Mouse (Mus musculus) thymus, adult 18-20 months (tissue): Measurements from ENCODE around the gene Mks1.

Experiments used
- DNase-seq, 2 experiments: peaks; one replicate each; pipeline ENCODE4 v3.0.0; 2022; ENCODE audit warnings: mixed read lengths in 2 of 2

Gene Mks1

DNA sequence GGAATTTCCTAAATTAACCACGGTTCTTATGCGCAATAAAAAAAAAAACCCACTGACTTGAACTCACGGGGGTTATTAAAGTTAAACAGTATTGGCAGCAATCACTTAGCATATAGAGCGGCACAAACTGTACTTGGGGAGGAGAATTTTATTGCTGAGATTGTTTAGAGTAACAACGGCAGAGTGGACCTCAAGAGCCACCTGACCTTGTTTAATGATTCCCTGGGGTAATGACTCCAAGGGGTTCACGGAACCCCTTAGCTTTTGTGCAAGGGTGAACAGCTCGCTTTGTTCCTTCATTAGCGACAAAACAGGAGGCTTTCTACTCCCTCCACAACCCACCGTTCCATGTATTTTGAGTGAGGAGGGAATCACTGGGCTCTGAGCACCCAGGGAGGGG lies 26.8 kb downstream of the Mks1 start:
- no peak for DNase-seq

- no peak for DNase-seq
Measured at GRCm38 (mm10) chr11:87881714-87882113, 28.7 kb downstream of the Mks1 start.

DNA sequence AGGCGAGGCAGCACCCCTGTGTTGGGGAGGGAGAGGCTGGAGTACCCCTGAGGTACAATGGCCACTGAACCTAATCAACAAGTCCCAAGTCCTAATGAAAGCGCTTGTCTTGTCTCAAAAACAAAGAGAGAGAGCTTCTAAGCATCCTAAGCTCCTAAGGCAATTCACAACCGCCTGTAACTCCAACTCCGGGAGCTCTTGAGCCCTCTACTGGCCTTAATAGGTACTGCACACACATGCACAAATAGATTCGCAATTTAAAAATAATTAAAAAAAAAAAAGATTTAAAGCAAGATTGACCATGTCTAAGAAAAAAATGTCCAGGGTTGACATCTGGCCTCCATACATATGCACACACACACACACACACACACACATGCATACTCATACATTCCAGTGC lies 30.5 kb downstream of the Mks1 start:
- no peak for DNase-seq

DNA sequence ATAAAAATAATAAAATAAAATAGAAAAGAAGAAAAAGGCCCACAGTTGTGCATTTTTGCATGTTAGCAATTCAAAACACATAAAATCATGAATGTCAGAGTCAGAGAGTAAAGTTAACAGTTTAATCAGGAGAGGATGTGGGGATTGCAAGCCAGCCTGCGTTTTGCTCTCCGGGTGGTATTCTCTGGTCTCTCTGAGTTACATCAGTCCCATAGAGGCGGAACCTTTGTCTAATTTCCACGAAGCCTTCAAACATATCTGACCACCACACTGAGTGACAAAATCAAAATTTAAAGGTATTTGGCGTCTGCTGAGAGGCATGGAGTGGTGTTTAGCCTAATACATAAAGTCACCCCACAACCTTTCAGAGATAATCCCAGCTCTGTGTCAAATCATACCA lies 31.8 kb downstream of the Mks1 start:
- no peak for DNase-seq

GRCm38 (mm10) chr11:87892168-87892567 lies 39.2 kb downstream of the Mks1 start, which contains the start of gene Olfr462:
TSS of gene Olfr462 (minus strand) at chr11:87892268.
- DNase-seq = no peak

DNA sequence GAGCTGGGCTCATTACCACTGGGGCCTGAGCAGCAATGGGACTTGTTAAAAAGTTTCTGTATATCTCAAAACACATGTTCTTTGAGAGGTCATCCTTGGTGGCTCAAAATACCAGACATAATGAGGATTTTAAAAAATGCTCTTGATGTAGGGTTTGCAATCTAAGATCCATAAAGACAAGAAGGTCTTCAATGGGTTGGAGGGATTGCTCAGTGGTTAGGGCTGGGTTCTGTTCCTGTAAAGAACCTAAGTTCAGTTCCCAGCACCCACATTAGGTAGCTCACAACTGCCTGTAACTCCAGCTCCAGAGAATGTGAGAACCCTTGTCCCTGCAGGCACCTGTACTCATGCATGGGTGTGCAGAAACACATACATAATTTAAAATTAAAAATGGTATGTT lies 44.3 kb downstream of the Mks1 start, which contains the start of gene Olfr463:
TSS of gene Olfr463 (minus strand) at position 101 of the 400 bp plus-strand sequence.
- DNase-seq = no peak

DNA sequence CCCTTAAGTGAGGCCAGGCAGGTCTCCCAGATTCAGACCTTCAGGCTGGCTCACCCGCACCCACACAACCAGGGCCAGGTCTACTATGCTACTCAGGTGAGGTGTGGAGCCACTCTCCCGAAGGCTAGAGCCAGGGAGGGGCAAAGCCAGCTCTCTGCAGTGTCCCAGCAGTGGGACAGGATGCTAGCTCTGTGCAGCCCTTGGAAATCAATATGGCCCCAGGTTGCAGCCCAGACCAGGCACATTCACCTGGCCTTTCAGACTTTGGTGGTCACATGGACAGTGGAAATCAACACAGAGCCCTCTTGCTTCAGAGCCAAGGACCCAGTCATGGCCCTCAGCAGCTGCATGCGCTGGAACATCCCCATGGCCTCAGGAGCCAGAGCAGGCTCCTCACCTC lies 51.3 kb downstream of the Mks1 start:
- DNase-seq = no peak
